Mouse (Mus musculus): ENCODE results near the gene Taar7a. TPM values are rescaled to one million over a fixed set of nuclear protein-coding genes. Genes with fewer than 3 reads are reported as not detected.

Taar7a gene
- polyA plus RNA-seq, 1 experiment: not detected

- whole genome bisulfite sequencing: 73% methylated on average over 6 of the region's 6 CpGs
- no peak for DNase-seq
- TF ChIP-seq CTCF (IDR thresholded peaks at IDR 0.05; ENCODE audit: insufficient read depth, low read length): no peak
- no peak for TF ChIP-seq POLR2A (IDR thresholded peaks at IDR 0.05; ENCODE audit: borderline replicate concordance, extremely low read depth, low read depth, low read length)
- H3K4me3 ChIP-seq (replicated peaks; ENCODE audit: extremely low read depth, low read depth, low read length): no peak overlapping the region
- no peaks in the 10 kb centered on the region for H3K4me1 ChIP-seq (ENCODE audit: control insufficient read depth, insufficient read depth, low read length)
These were observed 41.6 kb downstream of the Taar7a start for GRCm38 (mm10) chr10:23951714-23952113.

DNA sequence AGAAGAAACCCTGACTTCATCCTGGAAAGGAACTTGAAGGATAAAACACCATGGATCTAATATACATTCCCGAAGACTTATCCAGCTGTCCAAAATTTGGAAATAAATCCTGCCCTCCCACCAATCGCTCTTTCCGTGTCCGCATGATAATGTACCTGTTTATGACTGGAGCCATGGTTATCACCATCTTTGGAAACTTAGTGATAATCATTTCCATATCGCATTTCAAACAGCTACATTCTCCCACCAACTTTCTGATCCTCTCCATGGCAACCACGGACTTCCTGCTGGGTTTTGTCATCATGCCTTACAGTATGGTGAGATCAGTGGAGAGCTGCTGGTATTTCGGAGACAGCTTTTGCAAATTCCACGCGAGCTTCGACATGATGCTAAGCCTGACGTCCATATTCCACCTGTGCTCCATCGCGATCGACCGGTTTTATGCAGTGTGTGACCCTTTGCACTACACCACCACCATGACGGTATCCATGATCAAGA, 43.7 kb downstream of the Taar7a start, which contains the start of gene Taar3:
Gene Taar3 (plus strand): TSS at position 51 of the 498 bp plus-strand sequence.
- 85% methylated on average over 16 of the region's 16 CpGs for WGBS
- H3K4me1 ChIP-seq (ENCODE audit: control insufficient read depth, insufficient read depth, low read length): no peaks in the 10 kb centered on the region
- TF ChIP-seq CTCF (IDR thresholded peaks at IDR 0.05; ENCODE audit: insufficient read depth, low read length) (no peak), POLR2A (IDR thresholded peaks at IDR 0.05; ENCODE audit: borderline replicate concordance, extremely low read depth, low read depth, low read length) (no peak)
- no peak within 1 kb of the TSS for H3K4me3 ChIP-seq (replicated peaks; ENCODE audit: extremely low read depth, low read depth, low read length)
- DNase-seq: no peak

DNA sequence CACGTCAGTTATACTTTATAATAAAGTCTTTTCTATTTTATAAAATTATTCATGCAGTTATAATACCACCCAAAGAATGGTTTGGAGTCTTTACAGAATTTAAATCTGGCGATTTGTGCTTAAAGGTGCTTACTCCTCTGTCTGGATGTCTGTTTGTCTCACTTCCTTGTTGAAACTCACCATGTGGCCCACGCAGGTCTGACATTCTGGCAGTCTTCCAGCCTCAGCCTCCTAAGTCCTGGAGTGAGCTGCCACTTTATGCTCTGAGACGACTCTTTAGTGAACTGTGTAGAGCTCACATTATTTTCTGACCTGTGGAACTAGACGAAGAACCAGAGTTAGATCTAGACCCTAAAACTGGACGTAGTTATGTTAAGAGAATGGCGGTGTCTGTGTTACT, 45.3 kb downstream of the Taar7a start:
- TF ChIP-seq POLR2A (IDR thresholded peaks at IDR 0.05; ENCODE audit: borderline replicate concordance, extremely low read depth, low read depth, low read length) (no peak), CTCF (IDR thresholded peaks at IDR 0.05; ENCODE audit: insufficient read depth, low read length) (no peak)
- Histone ChIP-seq H3K4me1 (ENCODE audit: control insufficient read depth, insufficient read depth, low read length) (no peaks in the 10 kb centered on the region), H3K4me3 (replicated peaks; ENCODE audit: extremely low read depth, low read depth, low read length) (no peak overlapping the region)
- DNase-seq: no peak
- WGBS: 40% methylated on average over 7 of the region's 7 CpGs

DNA sequence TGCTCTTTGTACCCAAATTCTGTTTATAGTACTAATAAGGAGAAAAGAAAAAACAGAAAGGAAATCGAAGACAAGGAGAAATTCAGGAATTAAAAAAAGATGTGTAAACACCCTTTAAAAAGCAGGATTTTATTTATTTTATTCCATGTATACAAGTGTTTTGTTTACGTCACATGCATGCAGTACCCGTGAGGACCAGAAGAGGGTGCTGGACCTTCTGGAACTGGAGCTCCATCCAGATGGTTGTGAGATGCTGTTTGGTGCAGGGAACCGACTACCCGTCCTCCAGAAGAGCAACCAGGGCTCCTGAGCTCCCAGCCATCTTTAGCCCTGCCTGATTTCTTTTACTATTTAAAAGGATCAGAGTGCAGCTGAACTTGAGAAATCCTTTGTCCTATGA, 50.8 kb downstream of the Taar7a start:
- Histone ChIP-seq H3K4me3 (replicated peaks; ENCODE audit: extremely low read depth, low read depth, low read length) (no peak overlapping the region), H3K4me1 (ENCODE audit: control insufficient read depth, insufficient read depth, low read length) (no peaks in the 10 kb centered on the region)
- TF ChIP-seq CTCF (IDR thresholded peaks at IDR 0.05; ENCODE audit: insufficient read depth, low read length) (peak; percentile 41), POLR2A (IDR thresholded peaks at IDR 0.05; ENCODE audit: borderline replicate concordance, extremely low read depth, low read depth, low read length) (no peak)
- DNase-seq: no peak
- 77% methylated on average over 5 of the region's 5 CpGs for WGBS

Other genes starting within 250 kb of the Taar7a start
- 907 and 1,065 TPM in 2 replicates for gene Rps12, start 206.2 kb downstream of the Taar7a start, polyA plus RNA-seq (2012; rRNA removed)
- gene Slc18b1, start 196.5 kb downstream of the Taar7a start, polyA plus RNA-seq (2012; rRNA removed): 8.1 and 10.3 TPM in 2 replicates
- gene Vnn3, start 142.0 kb downstream of the Taar7a start, polyA plus RNA-seq (2012; rRNA removed): 4.3 and 4.8 TPM in 2 replicates
- 12.0 and 18.9 TPM in 2 replicates for gene Vnn1, start 98.8 kb downstream of the Taar7a start, polyA plus RNA-seq (2012; rRNA removed)
- not detected in 2 replicates for gene Taar1, start 73.1 kb downstream of the Taar7a start, polyA plus RNA-seq (2012; rRNA removed)
- gene Taar2, start 54.9 kb downstream of the Taar7a start, polyA plus RNA-seq (2012; rRNA removed): 0.27 TPM in 1 of 2 replicates, not detected in the other
- not detected in 2 replicates for gene Taar3, start 43.9 kb downstream of the Taar7a start, polyA plus RNA-seq (2012; rRNA removed)
- not detected in 2 replicates for gene Taar4, start 33.0 kb downstream of the Taar7a start, polyA plus RNA-seq (2012; rRNA removed)
- not detected in 2 replicates for gene Taar5, start 22.8 kb downstream of the Taar7a start, polyA plus RNA-seq (2012; rRNA removed)
- gene Taar6, start 7.8 kb downstream of the Taar7a start, polyA plus RNA-seq (2012; rRNA removed): not detected in 2 replicates
- not detected in 2 replicates for gene Taar7b, start 6.5 kb upstream of the Taar7a start, polyA plus RNA-seq (2012; rRNA removed)
- not detected in 2 replicates for gene Taar7d, start 33.7 kb upstream of the Taar7a start, polyA plus RNA-seq (2012; rRNA removed)
- gene Taar7e, start 44.1 kb upstream of the Taar7a start, polyA plus RNA-seq (2012; rRNA removed): not detected in 2 replicates
- gene Taar7f, start 56.0 kb upstream of the Taar7a start, polyA plus RNA-seq (2012; rRNA removed): not detected in 2 replicates
- gene Taar8a, start 83.0 kb upstream of the Taar7a start, polyA plus RNA-seq (2012; rRNA removed): not detected in 2 replicates
- not detected in 2 replicates for gene Taar8b, start 98.8 kb upstream of the Taar7a start, polyA plus RNA-seq (2012; rRNA removed)
- gene Taar8c, start 108.4 kb upstream of the Taar7a start, polyA plus RNA-seq (2012; rRNA removed): not detected in 2 replicates
- not detected in 2 replicates for gene Taar9, start 116.1 kb upstream of the Taar7a start, polyA plus RNA-seq (2012; rRNA removed)
- 91.9 and 97.8 TPM in 2 replicates for gene Stx7, start 155.8 kb upstream of the Taar7a start, polyA plus RNA-seq (2012; rRNA removed)
- gene Moxd1, start 230.0 kb upstream of the Taar7a start, polyA plus RNA-seq (2012; rRNA removed): 1.3 and 1.9 TPM in 2 replicates